Mouse (Mus musculus): Measurements from ENCODE around the gene Rsrc2. TPM values are rescaled to one million over a fixed set of nuclear protein-coding genes. Genes with fewer than 3 reads are reported as not detected.
A peak's percentile ranks its signal among the peaks of the same experiment; 100 is the strongest.

Gene Rsrc2
- total and polyA plus RNA-seq, 3 experiments: 55.8 to 128 (median 107) TPM

DNA sequence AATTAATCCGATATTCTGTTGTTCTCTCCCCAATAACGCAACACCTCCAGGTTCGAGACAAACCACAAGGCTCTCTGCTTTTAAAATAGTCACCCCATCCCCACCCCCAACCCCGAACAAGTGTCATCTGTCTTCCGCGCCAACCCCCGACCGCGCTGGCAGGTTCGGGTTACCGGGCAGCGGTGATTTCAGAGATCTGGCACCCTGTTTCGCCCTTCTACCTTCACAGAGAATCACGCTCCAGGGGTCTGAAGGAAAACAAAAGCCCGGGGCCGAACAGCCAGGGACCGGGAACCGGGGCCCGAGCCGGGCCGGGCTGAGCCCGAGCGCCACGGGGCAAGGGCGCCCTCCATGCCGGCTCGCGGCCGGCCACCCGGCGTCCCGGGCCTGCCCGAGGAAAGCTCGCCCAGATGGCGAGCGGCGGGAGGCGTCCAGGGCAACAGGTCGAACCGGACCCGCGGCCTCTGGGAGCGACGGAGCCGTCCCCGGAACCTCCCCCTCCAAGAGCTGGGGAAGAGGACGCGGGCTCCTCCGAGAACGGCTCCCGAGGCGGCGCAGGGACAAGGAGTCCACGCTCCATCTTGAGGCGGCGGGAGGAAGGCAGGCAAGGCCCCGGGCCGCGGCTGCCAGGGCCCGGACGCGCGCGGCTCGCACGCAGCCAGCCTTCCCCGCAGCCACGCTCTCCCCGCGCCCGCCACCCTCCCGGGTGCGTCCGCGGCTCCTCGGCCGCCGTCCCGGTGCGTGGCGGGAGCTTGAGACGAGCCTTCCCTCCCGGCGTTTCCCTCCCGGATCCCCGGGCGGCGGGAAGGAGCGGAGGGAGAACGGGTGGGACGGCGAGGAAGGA, 65.6 kb downstream of the Rsrc2 start:
- H3K27me3 ChIP-seq (replicated peaks): peaks cover 8% of the 10 kb centered on the region
- no peaks in the 10 kb centered on the region for H3K36me3 ChIP-seq (replicated peaks in 1 of 2; ENCODE audit: control insufficient read depth in 1 of 2, insufficient read depth in 1 of 2, low read length in 1 of 2)
- peak overlapping the region; percentile 87 for H3K9ac ChIP-seq (ENCODE audit: insufficient read depth, low read depth)
- H3K4me2 ChIP-seq (ENCODE audit: insufficient read depth, low read depth, poor library complexity, severe bottlenecking): peak overlapping the region; percentile 89; the same call in 1 of the 2 replicates
- peaks cover 16% of the 10 kb centered on the region for H3K79me2 ChIP-seq (replicated peaks; ENCODE audit: control insufficient read depth, extremely low read depth, insufficient read depth, poor library complexity, severe bottlenecking)
- peaks cover 7 to 36% of the 10 kb centered on the region in 2 experiments; a peak in 2 of 4 replicates for H3K4me1 ChIP-seq (ENCODE audit: control insufficient read depth in 1 of 2, insufficient read depth in 2 of 2)
- dilution Hi-C loops (cut with MboI; ENCODE audit: extremely low pct_ligation_motif_present, extremely low pct_unique_long_range_greater_than_20kb, low sequenced_read_pairs) (no loop called here), in situ Hi-C loops (cut with MboI; ENCODE audit: low pct_ligation_motif_present, low pct_unique_long_range_greater_than_20kb, low sequenced_read_pairs) (no loop called here)
- TF ChIP-seq NRF1 (IDR thresholded peaks at IDR 0.05; ENCODE audit: low read depth, low read length) (no peak), NELFE (IDR thresholded peaks at IDR 0.05; ENCODE audit: low read depth, low read length) (peak; percentile 39; the same call in 1 of the 2 replicates), GABPA (IDR thresholded peaks at IDR 0.05; ENCODE audit: insufficient replicate concordance, low read depth, low read length) (no peak), TBP (conservative IDR thresholded peaks at IDR 0.05; ENCODE audit: low read depth, low read length) (peak; percentile 47; the same call in 1 of the 2 replicates), POLR2A (IDR thresholded peaks at IDR 0.05; ENCODE audit: low read depth, low read length) (peak; percentile 37), ZKSCAN1 (IDR thresholded peaks at IDR 0.05; ENCODE audit: borderline replicate concordance, low read depth, low read length) (no peak), CHD2 (IDR thresholded peaks at IDR 0.05; ENCODE audit: low read length) (peak; percentile 74; the same call in 1 of the 2 replicates), BHLHE40 (IDR thresholded peaks at IDR 0.05; ENCODE audit: low read depth, low read length) (no peak), ETS1 (conservative IDR thresholded peaks at IDR 0.05; ENCODE audit: low read depth, low read length) (0 out of 2 replicates have a peak, but pooled peaks have one; percentile 8), ELF1 (IDR thresholded peaks at IDR 0.05; ENCODE audit: low read depth, low read length) (no peak), UBTF (IDR thresholded peaks at IDR 0.05; ENCODE audit: low read depth, low read length) (peak; percentile 98), TCF12 (IDR thresholded peaks at IDR 0.05; ENCODE audit: low read depth, low read length) (peak; percentile 48), HCFC1 (IDR thresholded peaks at IDR 0.05; ENCODE audit: low read depth, low read length) (no peak), MYC (IDR thresholded peaks at IDR 0.05; ENCODE audit: low read depth, low read length) (no peak)
- DNase-seq (ENCODE audit: extremely low read depth): peak; percentile 61
- H3K9me3 ChIP-seq (replicated peaks; ENCODE audit: low read length): no peaks in the 10 kb centered on the region
- H3K27ac ChIP-seq (ENCODE audit: insufficient read depth, low read depth): peak overlapping the region; percentile 62
- H3K4me3 ChIP-seq (replicated peaks in 1 of 3; ENCODE audit: low read depth in 2 of 3, low read length in 2 of 3, poor library complexity in 1 of 3): peak overlapping the region; percentile 56 to 95 (median 86)

DNA sequence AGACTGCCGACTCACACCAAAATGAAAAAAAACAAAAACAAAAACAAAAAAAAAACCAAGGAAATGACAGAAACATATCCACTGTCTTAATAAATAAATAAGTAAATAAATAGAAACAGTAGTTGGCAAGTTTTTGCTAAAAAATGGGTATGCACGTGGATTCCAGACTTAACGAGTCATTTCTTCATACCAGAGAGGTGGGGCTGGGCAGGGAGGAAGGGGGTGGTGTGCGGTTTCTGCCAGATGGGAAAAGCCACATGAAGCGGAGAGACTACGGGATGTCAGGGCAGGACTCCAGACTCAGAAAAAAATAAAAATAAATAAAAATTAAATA, 66.2 kb downstream of the Rsrc2 start:
- Histone ChIP-seq H3K79me2 (replicated peaks; ENCODE audit: control insufficient read depth, extremely low read depth, insufficient read depth, poor library complexity, severe bottlenecking) (peaks cover 19% of the 10 kb centered on the region), H3K9ac (ENCODE audit: insufficient read depth, low read depth) (peak overlapping the region; percentile 87), H3K27ac (ENCODE audit: insufficient read depth, low read depth) (no peak overlapping the region), H3K4me1 (ENCODE audit: control insufficient read depth in 1 of 2, insufficient read depth in 2 of 2) (peaks cover 7 to 36% of the 10 kb centered on the region in 2 experiments; a peak in 2 of 4 replicates), H3K4me2 (ENCODE audit: insufficient read depth, low read depth, poor library complexity, severe bottlenecking) (peak overlapping the region; percentile 80), H3K27me3 (replicated peaks) (peaks cover 8% of the 10 kb centered on the region), H3K9me3 (replicated peaks; ENCODE audit: low read length) (no peaks in the 10 kb centered on the region), H3K36me3 (replicated peaks in 1 of 2; ENCODE audit: control insufficient read depth in 1 of 2, insufficient read depth in 1 of 2, low read length in 1 of 2) (no peaks in the 10 kb centered on the region), H3K4me3 (replicated peaks in 1 of 3; ENCODE audit: low read depth in 2 of 3, low read length in 2 of 3, poor library complexity in 1 of 3) (peak overlapping the region; percentile 30 to 86 (median 56))
- in situ Hi-C loops (cut with MboI; ENCODE audit: low pct_ligation_motif_present, low pct_unique_long_range_greater_than_20kb, low sequenced_read_pairs) (no loop called here), dilution Hi-C loops (cut with MboI; ENCODE audit: extremely low pct_ligation_motif_present, extremely low pct_unique_long_range_greater_than_20kb, low sequenced_read_pairs) (no loop called here)
- DNase-seq (ENCODE audit: extremely low read depth): no peak
- TF ChIP-seq MXI1 (IDR thresholded peaks at IDR 0.05; ENCODE audit: low read depth, low read length) (peak; percentile 72), MYC (IDR thresholded peaks at IDR 0.05; ENCODE audit: low read depth, low read length) (0 out of 2 replicates have a peak, but pooled peaks have one; percentile 57), GABPA (IDR thresholded peaks at IDR 0.05; ENCODE audit: insufficient replicate concordance, low read depth, low read length) (no peak), BHLHE40 (IDR thresholded peaks at IDR 0.05; ENCODE audit: low read depth, low read length) (peak; percentile 51; the same call in 1 of the 2 replicates)
